Mouse (Mus musculus): Measurements from ENCODE around the gene Nans. TPM values are rescaled to one million over a fixed set of nuclear protein-coding genes. Genes with fewer than 3 reads are reported as not detected.
A peak's percentile ranks its signal among the peaks of the same experiment; 100 is the strongest.

Nans gene
- polyA plus RNA-seq, 1 experiment from 2014 or later, result 23.8 TPM

- H3K9ac ChIP-seq (replicated peaks), result no peak overlapping the region
- TF ChIP-seq EP300 (IDR thresholded peaks at IDR 0.05; ENCODE audit: low read depth), result no peak
- TF ChIP-seq CTCF (IDR thresholded peaks at IDR 0.05; ENCODE audit: low read depth), result peak; percentile 99
- H3K4me2 ChIP-seq (ENCODE audit: low read depth, low read length), result no peak overlapping the region
- H3K27me3 ChIP-seq (ENCODE audit: insufficient read depth, low read length), result no peaks in the 10 kb centered on the region
- ATAC-seq, result 0 out of 2 replicates have a peak, but pooled peaks have one; percentile 20
- 50% methylated on average over 4 of the region's 4 CpGs for WGBS (ENCODE audit: insufficient replicate concordance)
- H3K4me3 ChIP-seq (ENCODE audit: low read depth, low read length), result no peak overlapping the region
- peak; percentile 86 for DNase-seq
- H3K36me3 ChIP-seq (replicated peaks; ENCODE audit: insufficient read depth, low read length), result peaks cover 58% of the 10 kb centered on the region
- no peak overlapping the region for H3K27ac ChIP-seq (ENCODE audit: low read depth)
- no peaks in the 10 kb centered on the region for H3K9me3 ChIP-seq (ENCODE audit: low read length)
- no peaks in the 10 kb centered on the region for H3K4me1 ChIP-seq (ENCODE audit: insufficient read depth)
These were observed 8.3 kb downstream of the Nans start for GRCm38 (mm10) chr4:46497286-46497892.

GRCm38 (mm10) chr4:46498511-46498910 lies 9.5 kb downstream of the Nans start:
- peak; percentile 45 for DNase-seq
- peak overlapping the region; percentile 61 for H3K27ac ChIP-seq (ENCODE audit: low read depth)
- H3K4me2 ChIP-seq (ENCODE audit: low read depth, low read length), result no peak overlapping the region
- ATAC-seq, result peak; percentile 85
- H3K9ac ChIP-seq (replicated peaks), result no peak overlapping the region
- TF ChIP-seq CTCF (IDR thresholded peaks at IDR 0.05; ENCODE audit: low read depth) (no peak), EP300 (IDR thresholded peaks at IDR 0.05; ENCODE audit: low read depth) (peak; percentile 25; the same call in 1 of the 2 replicates)
- peaks cover 55% of the 10 kb centered on the region for H3K36me3 ChIP-seq (replicated peaks; ENCODE audit: insufficient read depth, low read length)
- no peaks in the 10 kb centered on the region for H3K27me3 ChIP-seq (ENCODE audit: insufficient read depth, low read length)
- 65% methylated on average over 3 of the region's 3 CpGs for WGBS (ENCODE audit: insufficient replicate concordance)
- H3K4me1 ChIP-seq (ENCODE audit: insufficient read depth), result no peaks in the 10 kb centered on the region; the same call in 1 of the 2 replicates
- no peaks in the 10 kb centered on the region for H3K9me3 ChIP-seq (ENCODE audit: low read length)
- no peak overlapping the region for H3K4me3 ChIP-seq (ENCODE audit: low read depth, low read length)

- H3K27ac ChIP-seq (ENCODE audit: low read depth), result peak overlapping the region; percentile 61
These were observed 9.9 kb downstream of the Nans start for GRCm38 (mm10) chr4:46498976-46499375.

GRCm38 (mm10) chr4:46502606-46503502 lies 13.8 kb downstream of the Nans start:
- Histone ChIP-seq H3K4me1 (ENCODE audit: insufficient read depth) (peaks cover 17% of the 10 kb centered on the region), H3K9me3 (ENCODE audit: low read length) (no peaks in the 10 kb centered on the region), H3K4me2 (ENCODE audit: low read depth, low read length) (no peak overlapping the region), H3K4me3 (ENCODE audit: low read depth, low read length) (no peak overlapping the region), H3K27ac (ENCODE audit: low read depth) (no peak overlapping the region), H3K27me3 (ENCODE audit: insufficient read depth, low read length) (no peaks in the 10 kb centered on the region), H3K36me3 (replicated peaks; ENCODE audit: insufficient read depth, low read length) (peaks cover 41% of the 10 kb centered on the region), H3K9ac (replicated peaks) (no peak overlapping the region)
- DNase-seq (no peak), ATAC-seq (no peak)
- 79% methylated on average over 16 of the region's 16 CpGs for WGBS (ENCODE audit: insufficient replicate concordance)
- TF ChIP-seq CTCF (IDR thresholded peaks at IDR 0.05; ENCODE audit: low read depth) (no peak), EP300 (IDR thresholded peaks at IDR 0.05; ENCODE audit: low read depth) (no peak)

More at GRCm38 (mm10) chr4:46498976-46499375, 9.9 kb downstream of the Nans start:
- no peaks in the 10 kb centered on the region for H3K27me3 ChIP-seq (ENCODE audit: insufficient read depth, low read length)
- no peak overlapping the region for H3K9ac ChIP-seq (replicated peaks)
- H3K4me2 ChIP-seq (ENCODE audit: low read depth, low read length), result no peak overlapping the region
- H3K4me1 ChIP-seq (ENCODE audit: insufficient read depth), result peaks cover 1% of the 10 kb centered on the region
- peaks cover 52% of the 10 kb centered on the region for H3K36me3 ChIP-seq (replicated peaks; ENCODE audit: insufficient read depth, low read length)
- no peaks in the 10 kb centered on the region for H3K9me3 ChIP-seq (ENCODE audit: low read length)
- TF ChIP-seq EP300 (IDR thresholded peaks at IDR 0.05; ENCODE audit: low read depth) (no peak), CTCF (IDR thresholded peaks at IDR 0.05; ENCODE audit: low read depth) (peak; percentile 90)
- DNase-seq, result peak; percentile 62
- no peak for ATAC-seq
- H3K4me3 ChIP-seq (ENCODE audit: low read depth, low read length), result no peak overlapping the region
- WGBS (ENCODE audit: insufficient replicate concordance), result 15% methylated on average over 4 of the region's 4 CpGs

- WGBS (ENCODE audit: insufficient replicate concordance), result 46% methylated on average over 3 of the region's 3 CpGs
- Histone ChIP-seq H3K4me2 (ENCODE audit: low read depth, low read length) (no peak overlapping the region), H3K27me3 (ENCODE audit: insufficient read depth, low read length) (no peaks in the 10 kb centered on the region), H3K36me3 (replicated peaks; ENCODE audit: insufficient read depth, low read length) (peaks cover 41% of the 10 kb centered on the region), H3K4me3 (ENCODE audit: low read depth, low read length) (no peak overlapping the region), H3K27ac (ENCODE audit: low read depth) (no peak overlapping the region), H3K4me1 (ENCODE audit: insufficient read depth) (peaks cover 19% of the 10 kb centered on the region), H3K9me3 (ENCODE audit: low read length) (no peaks in the 10 kb centered on the region), H3K9ac (replicated peaks) (no peak overlapping the region)
- DNase-seq (no peak), ATAC-seq (peak; percentile 4; the same call in 1 of the 2 replicates)
- TF ChIP-seq CTCF (IDR thresholded peaks at IDR 0.05; ENCODE audit: low read depth) (no peak), EP300 (IDR thresholded peaks at IDR 0.05; ENCODE audit: low read depth) (no peak)
These were observed 14.8 kb downstream of the Nans start for GRCm38 (mm10) chr4:46503881-46504280.

- H3K4me2 ChIP-seq (ENCODE audit: low read depth, low read length), result no peak overlapping the region
- no peak for TF ChIP-seq CTCF (IDR thresholded peaks at IDR 0.05; ENCODE audit: low read depth)
- no peak for TF ChIP-seq EP300 (IDR thresholded peaks at IDR 0.05; ENCODE audit: low read depth)
- peaks cover 19% of the 10 kb centered on the region for H3K4me1 ChIP-seq (ENCODE audit: insufficient read depth)
- no peaks in the 10 kb centered on the region for H3K27me3 ChIP-seq (ENCODE audit: insufficient read depth, low read length)
- H3K36me3 ChIP-seq (replicated peaks; ENCODE audit: insufficient read depth, low read length), result peaks cover 29% of the 10 kb centered on the region
- H3K9ac ChIP-seq (replicated peaks), result no peak overlapping the region
- H3K9me3 ChIP-seq (ENCODE audit: low read length), result no peaks in the 10 kb centered on the region
- ATAC-seq, result no peak
- H3K27ac ChIP-seq (ENCODE audit: low read depth), result no peak overlapping the region
- no peak for DNase-seq
- 73% methylated on average over 8 of the region's 8 CpGs for WGBS (ENCODE audit: insufficient replicate concordance)
- H3K4me3 ChIP-seq (ENCODE audit: low read depth, low read length), result no peak overlapping the region
These were observed 16.5 kb downstream of the Nans start for GRCm38 (mm10) chr4:46505361-46506057.
